Mouse (Mus musculus): ENCODE measurements around the gene Midn.
A peak's percentile ranks its signal among the peaks of the same experiment; 100 is the strongest.

Gene Midn

DNA sequence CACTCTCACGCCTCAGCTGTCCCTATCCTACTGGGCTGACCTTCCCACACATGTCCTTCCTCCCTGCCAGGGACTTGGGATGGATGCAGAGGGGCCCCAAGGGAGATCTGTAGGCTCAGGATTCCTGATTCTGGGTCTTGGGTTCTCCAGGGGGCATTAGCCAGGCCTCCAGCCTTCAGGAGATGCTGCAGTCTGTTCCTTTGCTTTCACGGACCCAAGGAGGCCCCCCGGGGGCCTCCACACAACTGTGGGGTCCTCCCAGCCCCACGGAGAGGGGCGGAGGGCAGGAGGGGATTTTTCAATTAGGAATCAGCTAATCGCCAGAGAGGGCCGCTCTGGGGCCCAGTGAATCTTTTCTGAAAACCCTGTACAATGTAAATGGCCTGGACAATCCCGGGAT, 46.4 kb downstream of the Midn start:
- DNase-seq (ENCODE audit: low spot score): no peak

DNA sequence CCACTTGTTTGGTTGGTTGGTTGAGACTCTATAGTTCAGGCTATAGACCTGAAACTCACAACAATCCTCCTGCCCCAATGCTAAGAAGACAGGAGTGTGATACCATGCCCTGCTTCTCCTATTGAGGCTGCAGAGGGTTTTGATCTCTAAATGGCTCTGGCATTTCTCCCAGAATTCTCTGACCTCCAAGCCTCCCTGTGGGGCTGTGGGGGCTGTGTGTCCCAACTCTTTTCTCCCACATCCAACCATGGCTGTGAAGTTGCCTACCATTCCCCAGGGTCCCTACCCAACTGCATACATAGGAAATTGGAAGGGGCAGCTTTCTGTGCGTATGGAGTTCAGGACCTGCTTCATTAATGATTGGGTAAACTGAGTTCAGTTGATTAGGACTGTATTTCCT, 48.1 kb downstream of the Midn start:
- DNase-seq (ENCODE audit: low spot score): no peak

DNA sequence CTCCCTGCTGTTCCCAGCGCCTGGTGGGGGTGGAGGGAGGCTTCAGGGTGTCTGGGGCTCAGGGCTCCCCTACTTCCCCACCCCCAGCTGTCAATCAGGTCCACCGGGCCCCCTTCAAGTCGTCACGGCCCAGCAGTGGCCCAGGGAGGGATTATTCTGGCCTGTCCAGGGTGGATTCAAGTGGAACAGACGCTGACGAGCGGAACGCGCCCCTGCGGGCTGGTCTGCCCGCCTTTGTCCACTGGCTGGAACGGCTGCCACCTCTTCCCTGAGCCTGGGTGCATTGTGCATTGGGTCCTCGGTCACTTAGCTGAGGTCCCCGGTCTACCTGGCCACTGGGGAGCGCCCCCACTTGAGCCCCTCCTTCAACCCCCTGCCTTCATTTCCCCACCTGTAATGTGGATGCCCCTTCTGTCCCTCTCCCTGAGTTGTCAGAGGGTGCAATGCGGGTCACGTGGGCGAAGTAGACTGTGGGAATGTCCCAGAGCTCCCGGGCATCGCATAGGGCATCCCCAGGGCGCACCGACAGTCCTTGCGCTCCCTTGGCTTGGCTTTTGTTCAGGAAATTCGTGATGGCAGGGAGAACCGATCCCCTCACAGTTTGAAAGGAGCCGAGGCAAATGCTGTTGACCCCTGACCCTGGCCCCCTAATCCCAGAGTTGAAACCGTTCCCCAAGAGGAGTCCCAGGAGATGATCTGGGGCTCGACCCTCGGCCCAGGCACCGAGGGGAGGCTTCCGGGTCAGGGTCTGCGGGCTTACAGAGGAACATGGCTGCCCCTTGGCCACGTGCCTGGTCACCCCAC, 48.9 kb downstream of the Midn start:
- no peak for DNase-seq (ENCODE audit: low spot score)

DNA sequence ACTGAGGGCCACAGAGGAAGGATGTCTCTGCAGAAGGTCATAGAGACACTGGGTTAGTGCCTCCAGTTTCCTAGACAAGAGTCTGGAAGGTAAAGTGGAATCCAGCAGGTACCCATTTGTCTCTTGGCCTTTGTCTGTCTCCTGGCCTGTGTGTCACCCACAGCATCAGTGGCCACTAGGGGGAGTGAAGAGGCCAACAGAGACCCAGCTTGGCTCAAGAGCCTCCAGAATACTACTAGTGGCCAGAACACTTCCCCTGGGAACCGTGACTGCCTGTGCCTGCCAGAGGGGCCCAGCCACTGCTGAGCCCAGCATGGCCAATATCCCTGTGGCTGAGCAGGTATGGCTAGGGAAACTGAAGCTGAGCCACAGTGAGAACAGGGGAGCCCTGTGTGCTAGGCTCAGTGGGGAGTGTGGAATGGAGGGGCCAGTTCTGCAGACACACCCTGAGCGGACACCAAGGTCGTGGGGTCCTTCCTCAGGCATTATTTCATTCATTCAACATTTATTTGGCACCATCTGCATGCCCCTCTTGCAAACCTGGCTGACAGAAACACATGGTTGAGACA, 51.5 kb downstream of the Midn start:
- DNase-seq (ENCODE audit: low spot score): peak; percentile 65

DNA sequence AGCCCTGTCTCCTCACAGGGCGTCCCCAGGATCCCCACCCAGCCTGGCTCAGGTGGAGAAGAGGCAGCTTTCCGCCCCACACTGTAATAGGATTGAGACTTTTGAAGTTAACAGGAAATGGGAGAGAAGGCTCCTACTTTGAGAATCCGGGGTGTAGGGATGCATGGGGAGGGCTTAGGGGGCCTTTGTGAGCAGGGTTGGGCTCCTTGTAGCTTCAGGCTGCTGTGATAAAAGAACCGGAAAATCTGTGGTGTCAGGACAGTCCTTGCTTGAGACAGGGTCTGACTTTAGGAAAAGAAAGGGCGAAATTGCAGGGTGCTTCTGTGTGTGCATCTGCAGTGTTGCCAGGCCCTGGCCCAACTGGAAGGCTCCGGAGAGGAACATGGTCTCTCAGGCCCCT, 52.4 kb downstream of the Midn start:
- no peak for DNase-seq (ENCODE audit: low spot score)

DNA sequence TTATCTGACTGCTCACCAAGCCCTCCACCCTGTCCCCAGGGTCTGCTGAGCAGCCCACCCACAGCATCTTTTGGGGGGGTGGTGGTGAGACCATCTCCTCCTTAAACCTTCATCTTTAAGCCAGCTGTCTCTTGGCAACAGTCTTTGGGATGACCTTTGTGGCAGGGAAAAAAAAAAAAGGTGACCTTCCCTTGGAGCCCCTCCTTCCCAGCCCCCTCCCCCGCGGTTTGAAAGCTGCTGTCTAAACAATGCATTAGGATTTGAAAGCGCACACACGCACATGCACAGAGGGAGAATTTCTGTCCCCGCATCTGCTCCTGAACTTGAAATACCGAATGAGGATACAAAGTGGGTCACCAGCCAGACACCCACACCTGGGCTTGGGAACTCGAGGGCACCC, 56.0 kb downstream of the Midn start:
- no peak for DNase-seq (ENCODE audit: low spot score)

DNA sequence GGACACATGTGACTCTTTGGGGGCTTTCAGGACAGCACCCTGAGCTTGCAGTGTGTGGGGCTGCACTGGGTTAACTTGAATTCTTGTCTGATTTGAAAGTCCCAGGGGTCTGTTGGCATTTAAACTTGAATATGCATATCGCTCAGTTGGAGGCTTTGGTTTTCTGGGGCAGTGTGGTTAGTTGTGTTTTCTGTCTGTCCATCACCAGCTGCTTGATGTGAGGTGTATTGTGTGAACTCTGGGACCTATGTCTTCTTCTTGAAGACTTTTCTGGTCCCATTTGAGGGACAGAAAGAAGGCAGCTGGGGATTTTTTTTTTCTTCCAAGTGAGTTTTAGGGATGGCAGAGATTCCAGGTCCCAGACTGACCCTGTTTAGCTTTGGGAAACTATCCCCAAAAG, 59.1 kb downstream of the Midn start:
- DNase-seq (ENCODE audit: low spot score): no peak

DNA sequence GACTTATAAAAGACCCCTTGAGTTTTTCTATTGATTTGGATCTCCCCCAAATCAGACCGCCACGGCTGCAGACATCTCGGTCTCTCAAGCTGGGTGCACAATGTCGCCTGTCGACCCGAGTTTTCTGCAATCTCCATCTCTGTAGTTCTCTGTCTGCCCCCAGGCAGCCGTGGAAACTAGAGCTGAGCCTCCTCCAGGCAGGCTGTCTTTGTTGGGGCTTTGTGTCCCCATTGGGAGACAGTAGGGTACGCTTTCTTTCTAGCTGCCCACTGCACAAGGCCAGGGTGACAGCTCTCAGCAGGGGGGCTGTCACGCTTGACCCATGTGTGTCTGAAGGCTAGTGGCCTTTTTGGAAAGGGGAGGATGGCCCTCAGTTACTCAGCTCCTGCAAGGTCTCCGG, 59.6 kb downstream of the Midn start:
- DNase-seq (ENCODE audit: low spot score): no peak
